Mouse (Mus musculus): ENCODE measurements around the gene Triobp. TPM values are rescaled to one million over a fixed set of nuclear protein-coding genes. Genes with fewer than 3 reads are reported as not detected.

Triobp gene
- polyA plus RNA-seq (2011; ENCODE audit: insufficient read depth, insufficient read length, low replicate concordance, missing spikeins): 17.0 and 32.9 TPM in 2 replicates

DNA sequence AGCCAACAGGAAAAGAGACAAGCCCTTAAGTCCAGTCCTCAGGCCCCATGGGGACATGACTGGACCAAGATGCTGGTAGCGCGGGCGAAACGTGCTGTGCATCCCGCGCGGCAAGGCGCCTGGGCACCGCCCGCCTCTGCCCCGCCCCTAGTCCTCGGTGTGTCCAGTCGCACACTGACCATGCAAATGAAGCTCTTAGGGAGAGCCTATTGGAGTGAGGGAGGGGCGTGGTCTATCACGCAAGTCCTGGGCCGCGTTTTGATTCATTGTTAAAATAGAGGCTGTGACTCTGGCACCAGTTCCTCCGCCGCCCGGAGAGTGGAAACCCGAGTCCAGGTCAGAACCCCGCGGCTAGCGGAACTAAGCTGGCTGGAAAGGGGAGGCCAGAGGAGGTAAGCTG is at the start of gene Triobp:
Gene Triobp, plus strand, starts transcription at position 68 of the 400 bp plus-strand sequence.
- H3K4me3 ChIP-seq (replicated peaks; ENCODE audit: control insufficient read depth, low read depth, low read length): no peak within 1 kb of the TSS
- TF ChIP-seq CTCF (IDR thresholded peaks at IDR 0.05; ENCODE audit: control insufficient read depth, insufficient read depth, low read length): no peak
- TF ChIP-seq POLR2A (IDR thresholded peaks at IDR 0.05; ENCODE audit: borderline replicate concordance, control insufficient read depth, low read depth, low read length): no peak

DNA sequence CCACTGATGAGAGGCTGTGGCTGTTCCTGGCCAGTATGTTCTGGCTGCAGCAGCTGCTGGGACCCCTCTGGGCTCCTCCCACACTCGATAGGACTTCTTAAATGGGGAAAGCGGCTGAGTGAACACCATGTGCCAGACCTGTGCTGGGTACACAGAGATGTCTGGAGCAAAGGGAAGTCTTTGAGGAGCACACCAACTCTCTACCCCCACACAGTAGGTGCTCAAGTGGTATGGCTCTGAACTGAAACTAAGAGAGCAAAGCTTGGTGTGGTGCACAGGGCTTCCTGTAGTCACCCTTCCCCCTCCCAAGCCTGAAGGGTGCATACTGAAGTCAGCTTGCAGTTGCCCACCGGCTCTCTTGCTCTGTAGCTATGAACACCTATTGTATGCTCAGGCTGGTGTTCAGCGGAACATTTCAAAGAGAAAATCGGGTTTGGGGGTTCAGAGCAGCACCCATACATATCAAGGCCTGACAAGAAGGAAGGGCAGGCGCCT is 49.0 kb upstream of the Triobp start:
- peak overlapping the region; percentile 33 for H3K4me3 ChIP-seq (replicated peaks; ENCODE audit: control insufficient read depth, low read depth, low read length)
- H3K27ac ChIP-seq (ENCODE audit: control insufficient read depth, insufficient read depth, low read depth, low read length, poor library complexity): peak overlapping the region; percentile 88
- 10% methylated on average over 6 of the region's 6 CpGs for WGBS
- peaks cover 25% of the 10 kb centered on the region for H3K4me1 ChIP-seq (ENCODE audit: control insufficient read depth, insufficient read depth, low read length)
- TF ChIP-seq CTCF (IDR thresholded peaks at IDR 0.05; ENCODE audit: control insufficient read depth, insufficient read depth, low read length) (no peak), POLR2A (IDR thresholded peaks at IDR 0.05; ENCODE audit: borderline replicate concordance, control insufficient read depth, low read depth, low read length) (no peak)

More for the DNA sequence above, at the start of gene Triobp:
- Histone ChIP-seq H3K4me1 (ENCODE audit: control insufficient read depth, insufficient read depth, low read length) (no peaks in the 10 kb centered on the region), H3K27ac (ENCODE audit: control insufficient read depth, insufficient read depth, low read depth, low read length, poor library complexity) (no peak within 1 kb of the TSS)
- whole genome bisulfite sequencing: under 1% methylated on average over 24 of the region's 24 CpGs

DNA sequence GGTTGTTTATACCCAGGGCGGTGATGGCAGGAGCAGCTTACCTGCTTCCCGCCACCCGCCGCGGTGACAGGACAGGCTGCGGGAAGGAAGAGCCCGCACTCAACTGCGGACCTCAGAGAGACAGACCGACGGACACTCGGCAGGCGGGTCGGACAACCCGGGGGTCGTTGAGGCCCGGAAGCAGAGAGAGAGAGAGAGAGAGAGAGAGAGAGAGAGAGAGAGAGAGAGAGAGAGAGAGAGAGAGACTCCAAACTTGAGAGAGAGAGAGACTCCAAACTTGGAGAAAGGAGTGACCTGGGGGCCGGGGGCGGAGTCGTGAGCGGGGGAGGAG is 48.1 kb upstream of the Triobp start, which contains the start of gene Gm49510:
Gene Gm49510, plus strand, starts transcription at position 259 of the 331 bp plus-strand sequence.
- H3K4me3 ChIP-seq (replicated peaks; ENCODE audit: control insufficient read depth, low read depth, low read length): peak within 1 kb of the TSS; percentile 88
- WGBS: under 1% methylated on average over 20 of the region's 20 CpGs
- peaks cover 25% of the 10 kb centered on the region for H3K4me1 ChIP-seq (ENCODE audit: control insufficient read depth, insufficient read depth, low read length)
- TF ChIP-seq POLR2A (IDR thresholded peaks at IDR 0.05; ENCODE audit: borderline replicate concordance, control insufficient read depth, low read depth, low read length) (no peak), CTCF (IDR thresholded peaks at IDR 0.05; ENCODE audit: control insufficient read depth, insufficient read depth, low read length) (no peak)
- H3K27ac ChIP-seq (ENCODE audit: control insufficient read depth, insufficient read depth, low read depth, low read length, poor library complexity): peak within 1 kb of the TSS; percentile 88

DNA sequence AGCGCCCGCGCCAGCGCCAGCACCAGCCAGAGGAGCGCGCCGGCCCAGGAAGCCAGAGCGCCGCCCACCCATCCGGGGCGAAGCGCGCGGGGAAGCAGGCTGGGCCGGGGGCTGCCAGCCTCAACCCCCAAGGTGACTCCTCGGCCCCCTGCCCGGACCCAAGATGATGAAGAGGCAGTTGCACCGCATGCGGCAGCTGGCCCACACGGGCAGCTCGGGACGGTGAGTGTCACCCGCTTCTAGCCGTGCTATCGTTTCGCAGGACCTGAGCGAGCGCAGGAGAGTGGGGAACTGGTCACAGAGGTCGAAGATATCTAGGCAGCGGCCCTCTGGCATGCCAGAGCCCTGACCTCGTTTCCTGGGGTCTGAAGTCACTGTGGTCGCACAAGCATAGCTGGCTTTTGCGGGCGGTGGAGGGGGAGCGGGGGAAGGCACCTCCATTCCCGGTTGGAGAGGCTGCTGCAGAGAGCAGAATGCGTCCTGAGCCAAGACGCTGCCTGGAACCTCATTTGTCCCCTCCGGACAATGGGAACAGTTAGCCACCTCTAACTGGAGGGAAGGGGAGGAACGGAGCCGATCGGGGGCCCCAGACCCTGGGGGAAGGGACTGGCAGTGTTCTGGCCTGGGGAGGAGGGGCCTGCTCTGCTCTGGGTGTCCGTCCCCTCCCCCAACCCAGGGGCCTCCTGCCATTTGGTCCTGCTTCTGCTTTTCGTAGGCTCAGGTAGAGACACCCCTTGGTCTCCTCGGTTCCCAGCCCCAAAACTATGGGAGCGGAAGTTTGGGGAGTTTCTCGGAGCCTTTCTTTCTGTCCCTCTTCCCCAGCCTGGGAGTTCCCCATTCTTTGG is 47.6 kb upstream of the Triobp start, which contains the start of gene Sh3bp1:
Gene Sh3bp1, plus strand, starts transcription at position 29 of the 845 bp plus-strand sequence.
- Histone ChIP-seq H3K4me3 (replicated peaks; ENCODE audit: control insufficient read depth, low read depth, low read length) (peak within 1 kb of the TSS; percentile 88), H3K27ac (ENCODE audit: control insufficient read depth, insufficient read depth, low read depth, low read length, poor library complexity) (peak within 1 kb of the TSS; percentile 88), H3K4me1 (ENCODE audit: control insufficient read depth, insufficient read depth, low read length) (peaks cover 21% of the 10 kb centered on the region)
- TF ChIP-seq CTCF (IDR thresholded peaks at IDR 0.05; ENCODE audit: control insufficient read depth, insufficient read depth, low read length) (no peak), POLR2A (IDR thresholded peaks at IDR 0.05; ENCODE audit: borderline replicate concordance, control insufficient read depth, low read depth, low read length) (peak; percentile 59; the same call in 1 of the 2 replicates)
- under 1% methylated on average over 47 of the region's 47 CpGs for WGBS

DNA sequence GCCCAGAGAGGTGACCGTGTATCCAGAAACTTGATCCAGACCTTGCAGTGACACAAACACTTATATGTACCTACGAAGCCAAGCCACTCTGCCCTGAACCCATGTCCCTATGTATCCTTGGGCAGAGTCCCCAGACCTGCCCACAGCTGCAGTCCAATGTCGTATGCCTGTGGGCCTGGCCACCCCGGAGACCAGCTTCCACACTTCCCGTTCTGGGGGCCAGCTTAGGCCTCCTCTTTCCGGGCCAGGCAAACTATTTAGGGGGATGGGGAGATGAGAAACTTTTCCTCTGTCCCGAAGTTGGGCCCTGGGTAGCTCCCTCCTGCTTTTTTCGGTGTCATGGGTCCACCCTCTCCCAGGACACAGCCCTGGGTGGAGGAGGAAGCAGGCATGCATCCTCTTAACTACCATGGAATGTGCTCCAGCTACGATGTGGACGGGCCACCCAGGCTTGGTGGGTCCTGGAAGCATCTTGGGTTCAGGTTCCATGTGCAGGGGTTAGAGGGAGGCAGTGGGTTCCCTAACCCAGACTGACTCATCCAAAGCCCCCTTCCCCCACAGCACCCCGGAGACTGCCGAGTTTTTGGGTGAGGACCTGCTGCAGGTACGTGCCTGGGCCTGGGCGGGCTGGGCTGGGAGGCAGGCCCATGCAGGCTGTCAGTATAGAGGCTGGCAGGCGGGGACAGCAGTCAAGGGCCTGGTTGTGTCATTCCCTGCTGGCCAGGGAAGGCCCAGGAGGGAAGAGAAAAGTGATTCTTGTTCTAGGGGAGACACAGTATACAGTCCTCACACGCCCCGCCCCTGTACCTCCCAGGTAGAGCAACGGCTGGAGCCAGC is 46.7 kb upstream of the Triobp start:
- H3K27ac ChIP-seq (ENCODE audit: control insufficient read depth, insufficient read depth, low read depth, low read length, poor library complexity): peak overlapping the region; percentile 88
- WGBS: 24% methylated on average over 18 of the region's 18 CpGs
- H3K4me3 ChIP-seq (replicated peaks; ENCODE audit: control insufficient read depth, low read depth, low read length): peak overlapping the region; percentile 88
- H3K4me1 ChIP-seq (ENCODE audit: control insufficient read depth, insufficient read depth, low read length): peaks cover 19% of the 10 kb centered on the region
- TF ChIP-seq POLR2A (IDR thresholded peaks at IDR 0.05; ENCODE audit: borderline replicate concordance, control insufficient read depth, low read depth, low read length) (no peak), CTCF (IDR thresholded peaks at IDR 0.05; ENCODE audit: control insufficient read depth, insufficient read depth, low read length) (no peak)

DNA sequence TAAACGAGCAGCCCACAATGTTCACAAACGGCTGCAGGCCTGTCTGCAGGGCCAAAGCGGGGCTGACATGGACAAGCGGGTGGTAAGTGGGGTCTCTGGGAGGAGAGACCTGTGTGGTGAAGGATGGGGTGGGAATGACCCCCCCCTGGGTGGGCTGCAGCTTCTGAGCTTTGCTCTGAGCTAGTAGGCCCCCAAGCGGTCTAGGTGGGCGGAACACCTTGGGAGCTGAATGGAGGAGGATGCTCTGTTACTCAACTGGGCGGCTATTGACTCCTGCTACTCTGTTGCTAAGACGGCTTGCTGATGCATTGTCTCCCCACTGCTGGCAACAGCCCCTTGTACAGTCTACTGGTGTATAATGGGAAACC is 46.1 kb upstream of the Triobp start:
- TF ChIP-seq POLR2A (IDR thresholded peaks at IDR 0.05; ENCODE audit: borderline replicate concordance, control insufficient read depth, low read depth, low read length) (no peak), CTCF (IDR thresholded peaks at IDR 0.05; ENCODE audit: control insufficient read depth, insufficient read depth, low read length) (no peak)
- Histone ChIP-seq H3K27ac (ENCODE audit: control insufficient read depth, insufficient read depth, low read depth, low read length, poor library complexity) (no peak overlapping the region), H3K4me1 (ENCODE audit: control insufficient read depth, insufficient read depth, low read length) (peaks cover 13% of the 10 kb centered on the region), H3K4me3 (replicated peaks; ENCODE audit: control insufficient read depth, low read depth, low read length) (no peak overlapping the region)
- 68% methylated on average over 8 of the region's 8 CpGs for WGBS

DNA sequence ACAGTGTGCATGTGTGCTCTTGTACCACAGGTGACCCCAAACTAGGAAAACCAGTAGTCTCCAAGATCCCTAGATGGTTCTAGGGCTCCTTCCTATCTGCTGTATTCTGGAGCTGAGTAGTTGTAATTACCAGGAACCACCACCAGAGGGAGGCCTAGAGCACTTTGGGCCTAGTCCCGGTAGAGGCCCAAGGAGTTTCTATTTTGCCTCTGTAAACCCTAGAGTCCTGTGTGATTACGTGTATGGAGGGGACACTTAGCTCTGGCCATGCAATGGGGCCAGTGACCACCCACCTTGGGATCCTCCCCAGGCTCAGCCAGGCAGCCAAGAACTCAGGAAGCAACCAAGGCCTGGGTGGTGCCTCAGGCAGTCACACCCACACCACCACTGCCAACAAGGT is 44.3 kb upstream of the Triobp start:
- H3K4me3 ChIP-seq (replicated peaks; ENCODE audit: control insufficient read depth, low read depth, low read length): no peak overlapping the region
- 3% methylated on average over 2 of the region's 2 CpGs for WGBS
- H3K4me1 ChIP-seq (ENCODE audit: control insufficient read depth, insufficient read depth, low read length): peaks cover 9% of the 10 kb centered on the region
- H3K27ac ChIP-seq (ENCODE audit: control insufficient read depth, insufficient read depth, low read depth, low read length, poor library complexity): no peak overlapping the region
- peak; percentile 84 for TF ChIP-seq CTCF (IDR thresholded peaks at IDR 0.05; ENCODE audit: control insufficient read depth, insufficient read depth, low read length)
- TF ChIP-seq POLR2A (IDR thresholded peaks at IDR 0.05; ENCODE audit: borderline replicate concordance, control insufficient read depth, low read depth, low read length): no peak

DNA sequence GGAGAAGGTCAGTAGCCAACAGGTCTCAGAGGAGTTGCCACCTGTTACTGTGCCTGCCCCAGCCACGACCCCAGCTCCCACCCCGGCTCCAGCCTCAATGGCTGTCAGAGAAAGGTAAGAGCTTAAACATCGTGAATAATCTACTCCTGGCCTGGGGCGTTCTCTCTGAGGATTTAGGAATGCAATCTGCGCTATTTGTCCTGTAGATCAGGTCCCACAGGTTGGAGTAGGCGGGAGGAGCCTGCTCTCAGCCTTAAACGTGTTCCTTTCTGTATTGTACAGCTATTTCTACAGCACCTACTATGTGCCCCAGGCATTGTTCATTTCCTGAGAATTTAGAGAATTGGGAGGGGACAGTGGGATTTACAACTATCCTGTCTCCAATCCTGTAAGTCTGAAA is 39.1 kb upstream of the Triobp start:
- peaks cover 1% of the 10 kb centered on the region; the same call in 1 of the 2 replicates for H3K4me1 ChIP-seq (ENCODE audit: control insufficient read depth, insufficient read depth, low read length)
- no peak overlapping the region for H3K27ac ChIP-seq (ENCODE audit: control insufficient read depth, insufficient read depth, low read depth, low read length, poor library complexity)
- WGBS: 88% methylated on average over 7 of the region's 7 CpGs
- no peak overlapping the region for H3K4me3 ChIP-seq (replicated peaks; ENCODE audit: control insufficient read depth, low read depth, low read length)
- no peak for TF ChIP-seq POLR2A (IDR thresholded peaks at IDR 0.05; ENCODE audit: borderline replicate concordance, control insufficient read depth, low read depth, low read length)
- no peak for TF ChIP-seq CTCF (IDR thresholded peaks at IDR 0.05; ENCODE audit: control insufficient read depth, insufficient read depth, low read length)
